Mouse (Mus musculus): ENCODE results near the gene Ppp1r12c. TPM values are rescaled to one million over a fixed set of nuclear protein-coding genes. Genes with fewer than 3 reads are reported as not detected.

Gene Ppp1r12c
- polyA plus RNA-seq, 1 experiment from 2014 or later, result 17.0 TPM

DNA sequence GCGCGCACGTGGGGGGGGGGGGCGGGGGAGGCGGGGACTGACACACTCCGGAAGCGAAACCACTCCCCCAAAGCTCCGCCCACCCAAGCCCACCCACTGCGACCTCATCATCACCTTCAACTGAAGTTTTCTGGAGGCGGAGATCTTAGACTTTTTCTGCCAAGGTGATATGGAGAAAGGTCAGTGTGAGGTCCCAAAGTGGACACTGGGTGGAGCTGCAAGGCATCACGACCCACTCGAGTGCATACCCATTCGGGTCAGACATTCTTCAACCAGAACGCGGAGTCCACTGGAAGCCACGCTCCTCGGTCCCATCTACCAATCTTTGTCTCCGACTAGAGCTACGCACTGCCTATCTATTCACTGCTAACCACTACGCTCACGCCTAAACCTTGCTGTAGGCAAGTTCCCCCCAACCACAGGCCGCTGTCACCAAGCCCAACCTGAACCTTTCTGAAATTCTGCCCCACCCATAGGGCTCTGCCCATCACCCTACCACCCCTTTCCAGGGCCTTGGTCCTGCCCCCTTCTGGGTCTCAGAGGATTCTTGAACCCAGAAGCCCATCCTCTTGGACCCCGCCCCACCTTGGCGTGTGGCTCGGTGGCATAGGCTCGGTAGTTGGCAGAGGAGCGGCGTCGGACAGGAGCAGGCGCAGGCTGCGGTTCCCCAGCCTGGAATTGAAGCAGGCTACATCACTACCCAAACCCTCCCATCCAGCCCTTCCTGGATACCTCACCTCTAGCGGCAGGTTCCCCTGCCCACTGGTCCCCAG, 19.9 kb upstream of the Ppp1r12c start:
- H3K4me2 ChIP-seq (ENCODE audit: low read depth, low read length), result peak overlapping the region; percentile 50
- peaks cover 6% of the 10 kb centered on the region; the same call in 1 of the 2 replicates for H3K4me1 ChIP-seq (ENCODE audit: control insufficient read depth, insufficient read depth, low read length)
- H3K9ac ChIP-seq (ENCODE audit: low read depth, low read length), result peak overlapping the region; percentile 17; the same call in 1 of the 2 replicates
- H3K4me3 ChIP-seq (ENCODE audit: low read length), result peak overlapping the region; percentile 34
- H3K9me3 ChIP-seq (ENCODE audit: control insufficient read depth, low read length), result no peaks in the 10 kb centered on the region
- ATAC-seq, result no peak
- H3K36me3 ChIP-seq (ENCODE audit: control insufficient read depth, insufficient read depth, low read length), result no peaks in the 10 kb centered on the region
- peaks cover 3% of the 10 kb centered on the region; the same call in 1 of the 2 replicates for H3K27me3 ChIP-seq (replicated peaks; ENCODE audit: control insufficient read depth, insufficient read depth, low read length)
- WGBS, result 32% methylated on average over 31 of the region's 32 CpGs
- H3K27ac ChIP-seq (ENCODE audit: low read length), result no peak overlapping the region

DNA sequence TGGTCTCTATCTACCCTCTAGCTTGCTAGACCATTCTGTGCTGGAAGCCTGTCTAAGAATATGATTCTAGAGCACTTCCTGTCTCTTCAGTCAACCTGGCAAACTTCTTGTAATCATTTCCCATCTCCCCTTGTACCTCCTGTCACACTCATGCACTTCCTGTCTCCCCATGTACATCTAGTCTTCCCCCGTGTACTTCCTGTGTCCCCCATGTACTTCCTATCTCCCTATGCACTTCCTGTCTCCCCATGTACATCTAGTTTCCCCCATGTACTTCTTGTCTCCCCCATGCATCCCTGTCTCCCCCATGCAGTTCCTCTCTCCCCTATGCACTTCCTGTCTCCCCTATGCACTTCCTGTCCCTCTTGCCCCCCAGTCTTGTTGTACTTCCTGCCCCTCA, 17.0 kb upstream of the Ppp1r12c start:
- Histone ChIP-seq H3K36me3 (ENCODE audit: control insufficient read depth, insufficient read depth, low read length) (no peaks in the 10 kb centered on the region), H3K4me2 (ENCODE audit: low read depth, low read length) (no peak overlapping the region), H3K27me3 (replicated peaks; ENCODE audit: control insufficient read depth, insufficient read depth, low read length) (peaks cover 3% of the 10 kb centered on the region; the same call in 1 of the 2 replicates), H3K4me1 (ENCODE audit: control insufficient read depth, insufficient read depth, low read length) (peaks cover 9% of the 10 kb centered on the region), H3K9ac (ENCODE audit: low read depth, low read length) (no peak overlapping the region), H3K27ac (ENCODE audit: low read length) (no peak overlapping the region), H3K4me3 (ENCODE audit: low read length) (no peak overlapping the region), H3K9me3 (ENCODE audit: control insufficient read depth, low read length) (no peaks in the 10 kb centered on the region)
- no peak for ATAC-seq
- WGBS, result 64% methylated on average over 1 of the region's 1 CpGs

GRCm38 (mm10) chr7:4516332-4517050, 15.0 kb upstream of the Ppp1r12c start, which contains the start of gene Tnnt1:
Gene Tnnt1, minus strand, starts transcription at chr7:4516382.
- no peak for ATAC-seq
- WGBS, result 23% methylated on average over 4 of the region's 4 CpGs
- no peaks in the 10 kb centered on the region for H3K9me3 ChIP-seq (ENCODE audit: control insufficient read depth, low read length)
- H3K4me1 ChIP-seq (ENCODE audit: control insufficient read depth, insufficient read depth, low read length), result peaks cover 9% of the 10 kb centered on the region
- H3K27ac ChIP-seq (ENCODE audit: low read length), result no peak within 1 kb of the TSS
- no peak within 1 kb of the TSS for H3K4me2 ChIP-seq (ENCODE audit: low read depth, low read length)
- H3K4me3 ChIP-seq (ENCODE audit: low read length), result no peak within 1 kb of the TSS
- H3K27me3 ChIP-seq (replicated peaks; ENCODE audit: control insufficient read depth, insufficient read depth, low read length), result peaks cover 3% of the 10 kb centered on the region; the same call in 1 of the 2 replicates
- H3K9ac ChIP-seq (ENCODE audit: low read depth, low read length), result no peak within 1 kb of the TSS
- no peaks in the 10 kb centered on the region for H3K36me3 ChIP-seq (ENCODE audit: control insufficient read depth, insufficient read depth, low read length)

- H3K36me3 ChIP-seq (ENCODE audit: control insufficient read depth, insufficient read depth, low read length), result no peaks in the 10 kb centered on the region
- no peak overlapping the region for H3K4me2 ChIP-seq (ENCODE audit: low read depth, low read length)
- peaks cover 3% of the 10 kb centered on the region; the same call in 1 of the 2 replicates for H3K27me3 ChIP-seq (replicated peaks; ENCODE audit: control insufficient read depth, insufficient read depth, low read length)
- no peak for ATAC-seq
- peaks cover 4% of the 10 kb centered on the region; the same call in 1 of the 2 replicates for H3K4me1 ChIP-seq (ENCODE audit: control insufficient read depth, insufficient read depth, low read length)
- H3K9ac ChIP-seq (ENCODE audit: low read depth, low read length), result no peak overlapping the region
- H3K27ac ChIP-seq (ENCODE audit: low read length), result no peak overlapping the region
- H3K9me3 ChIP-seq (ENCODE audit: control insufficient read depth, low read length), result no peaks in the 10 kb centered on the region
- no peak overlapping the region for H3K4me3 ChIP-seq (ENCODE audit: low read length)
- 55% methylated on average over 6 of the region's 6 CpGs for WGBS
Measured at GRCm38 (mm10) chr7:4515853-4516252, 14.4 kb upstream of the Ppp1r12c start.

GRCm38 (mm10) chr7:4513829-4514712, 12.6 kb upstream of the Ppp1r12c start:
- Histone ChIP-seq H3K4me3 (ENCODE audit: low read length) (no peak overlapping the region), H3K4me1 (ENCODE audit: control insufficient read depth, insufficient read depth, low read length) (peaks cover 7% of the 10 kb centered on the region; the same call in 1 of the 2 replicates), H3K36me3 (ENCODE audit: control insufficient read depth, insufficient read depth, low read length) (no peaks in the 10 kb centered on the region), H3K27me3 (replicated peaks; ENCODE audit: control insufficient read depth, insufficient read depth, low read length) (no peaks in the 10 kb centered on the region), H3K9me3 (ENCODE audit: control insufficient read depth, low read length) (no peaks in the 10 kb centered on the region), H3K27ac (ENCODE audit: low read length) (peak overlapping the region; percentile 61; the same call in 1 of the 2 replicates), H3K4me2 (ENCODE audit: low read depth, low read length) (no peak overlapping the region), H3K9ac (ENCODE audit: low read depth, low read length) (0 out of 2 replicates have a peak overlapping the region, but pooled peaks have one; percentile 2)
- peak; percentile 4; the same call in 1 of the 2 replicates for ATAC-seq
- 45% methylated on average over 6 of the region's 6 CpGs for WGBS

DNA sequence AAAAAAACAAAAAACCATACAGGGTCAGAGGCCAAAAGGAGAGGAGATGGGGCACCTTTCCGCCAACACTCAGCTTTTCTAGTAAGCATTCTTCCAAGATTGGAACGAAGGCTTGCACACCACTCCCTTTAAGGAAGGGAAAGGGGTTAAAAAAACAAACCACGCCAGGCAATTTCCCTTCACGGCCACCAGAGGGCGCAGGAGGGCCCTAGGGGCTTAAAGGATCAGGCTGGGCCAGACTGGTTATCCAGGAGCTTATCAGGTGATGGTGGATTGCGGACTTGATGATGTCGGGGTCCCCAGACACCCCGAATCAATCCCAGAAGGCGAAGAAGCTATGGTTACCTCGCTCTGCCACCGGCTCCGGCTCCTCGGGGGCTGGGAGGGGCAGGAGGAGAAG, 11.8 kb upstream of the Ppp1r12c start:
- no peak overlapping the region for H3K4me2 ChIP-seq (ENCODE audit: low read depth, low read length)
- no peaks in the 10 kb centered on the region for H3K9me3 ChIP-seq (ENCODE audit: control insufficient read depth, low read length)
- 0 out of 2 replicates have a peak overlapping the region, but pooled peaks have one; percentile 2 for H3K9ac ChIP-seq (ENCODE audit: low read depth, low read length)
- no peaks in the 10 kb centered on the region for H3K27me3 ChIP-seq (replicated peaks; ENCODE audit: control insufficient read depth, insufficient read depth, low read length)
- peaks cover 7% of the 10 kb centered on the region; the same call in 1 of the 2 replicates for H3K4me1 ChIP-seq (ENCODE audit: control insufficient read depth, insufficient read depth, low read length)
- no peak overlapping the region for H3K27ac ChIP-seq (ENCODE audit: low read length)
- H3K4me3 ChIP-seq (ENCODE audit: low read length), result no peak overlapping the region
- no peak for ATAC-seq
- no peaks in the 10 kb centered on the region for H3K36me3 ChIP-seq (ENCODE audit: control insufficient read depth, insufficient read depth, low read length)
- WGBS, result 27% methylated on average over 13 of the region's 13 CpGs

DNA sequence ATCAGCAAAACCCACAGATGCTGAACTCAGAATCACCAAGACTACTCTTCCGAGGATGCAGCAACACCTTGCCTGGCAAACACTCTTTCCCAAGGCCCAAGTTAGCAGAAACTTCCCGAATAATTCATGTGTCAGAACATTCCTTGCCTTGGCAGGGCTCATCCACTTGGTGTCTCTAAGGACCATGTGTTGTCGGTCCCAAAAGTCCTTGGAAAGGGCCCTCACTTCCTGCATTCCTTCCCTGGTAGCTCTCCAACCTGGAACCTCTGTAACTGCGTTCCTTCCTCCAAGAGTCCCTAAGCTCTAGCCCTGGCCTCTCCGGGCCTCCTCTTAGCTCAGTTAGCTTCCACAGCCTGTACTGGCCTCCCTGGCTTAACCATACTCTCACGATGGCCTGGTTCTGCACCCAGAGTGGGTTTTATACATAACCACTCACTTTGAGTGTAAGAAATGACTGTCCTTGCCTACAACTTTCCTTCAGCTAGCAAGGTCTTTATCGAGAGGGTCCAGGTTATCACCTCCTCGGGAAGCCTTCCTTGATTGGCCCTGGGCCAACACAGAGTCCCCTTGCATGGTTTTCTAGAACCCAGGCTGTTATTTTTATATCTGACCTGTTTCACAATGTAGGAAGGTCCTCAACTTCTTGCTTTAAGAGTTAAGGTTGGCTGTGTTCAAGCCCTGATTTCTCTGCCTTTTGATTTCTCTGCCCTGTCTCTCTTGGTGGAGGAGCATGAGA, 10.2 kb upstream of the Ppp1r12c start:
- Histone ChIP-seq H3K4me3 (ENCODE audit: low read length) (no peak overlapping the region), H3K27me3 (replicated peaks; ENCODE audit: control insufficient read depth, insufficient read depth, low read length) (no peaks in the 10 kb centered on the region), H3K4me2 (ENCODE audit: low read depth, low read length) (no peak overlapping the region), H3K27ac (ENCODE audit: low read length) (no peak overlapping the region), H3K9me3 (ENCODE audit: control insufficient read depth, low read length) (no peaks in the 10 kb centered on the region), H3K36me3 (ENCODE audit: control insufficient read depth, insufficient read depth, low read length) (no peaks in the 10 kb centered on the region), H3K4me1 (ENCODE audit: control insufficient read depth, insufficient read depth, low read length) (peaks cover 7% of the 10 kb centered on the region; the same call in 1 of the 2 replicates), H3K9ac (ENCODE audit: low read depth, low read length) (peak overlapping the region; percentile 19; the same call in 1 of the 2 replicates)
- WGBS, result 72% methylated on average over 8 of the region's 8 CpGs
- no peak for ATAC-seq

DNA sequence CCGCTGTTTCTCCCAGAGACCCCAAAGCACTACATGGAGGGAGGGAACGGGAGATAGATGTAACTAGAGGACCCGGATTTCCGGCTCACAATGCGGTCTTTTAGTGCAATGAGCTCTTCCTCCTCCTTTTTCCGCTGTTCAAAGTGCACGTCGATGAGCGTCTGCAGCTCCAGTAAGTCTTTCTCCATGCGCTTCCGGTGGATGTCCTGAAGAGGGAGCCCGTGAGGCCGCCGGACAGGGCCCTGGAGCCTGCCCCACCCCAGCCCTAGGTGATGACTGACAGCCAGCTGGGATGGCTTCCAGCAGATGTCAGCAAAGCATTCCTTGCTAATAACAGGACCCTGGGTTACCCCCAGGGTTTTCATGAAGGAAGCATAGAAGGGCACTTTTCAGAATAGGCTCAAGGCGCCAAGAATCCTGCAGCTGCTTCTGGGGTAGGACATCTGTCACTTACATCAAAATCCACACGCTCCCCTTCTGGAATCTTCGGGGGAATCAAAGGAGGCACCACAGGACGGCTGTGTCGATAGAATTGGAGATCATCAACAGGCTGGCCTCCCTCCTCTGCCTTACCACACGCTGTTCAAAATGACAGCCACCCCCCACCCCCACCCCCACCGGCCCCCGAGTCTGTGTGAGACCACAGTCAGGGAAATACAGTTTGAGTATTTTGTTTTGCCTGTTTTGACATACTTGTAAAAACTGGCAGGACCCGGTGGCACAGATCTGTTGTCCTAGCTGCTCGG, 8.6 kb upstream of the Ppp1r12c start:
- Histone ChIP-seq H3K4me2 (ENCODE audit: low read depth, low read length) (peak overlapping the region; percentile 39), H3K4me1 (ENCODE audit: control insufficient read depth, insufficient read depth, low read length) (peaks cover 7% of the 10 kb centered on the region; the same call in 1 of the 2 replicates), H3K27me3 (replicated peaks; ENCODE audit: control insufficient read depth, insufficient read depth, low read length) (no peaks in the 10 kb centered on the region), H3K9ac (ENCODE audit: low read depth, low read length) (0 out of 2 replicates have a peak overlapping the region, but pooled peaks have one; percentile 30), H3K9me3 (ENCODE audit: control insufficient read depth, low read length) (no peaks in the 10 kb centered on the region), H3K36me3 (ENCODE audit: control insufficient read depth, insufficient read depth, low read length) (no peaks in the 10 kb centered on the region), H3K4me3 (ENCODE audit: low read length) (peak overlapping the region; percentile 15; the same call in 1 of the 2 replicates), H3K27ac (ENCODE audit: low read length) (no peak overlapping the region)
- peak; percentile 86 for ATAC-seq
- WGBS, result 17% methylated on average over 24 of the region's 24 CpGs
